20 mouse cellular contexts compared by ENCODE assay signal in the genomic region with DNA sequence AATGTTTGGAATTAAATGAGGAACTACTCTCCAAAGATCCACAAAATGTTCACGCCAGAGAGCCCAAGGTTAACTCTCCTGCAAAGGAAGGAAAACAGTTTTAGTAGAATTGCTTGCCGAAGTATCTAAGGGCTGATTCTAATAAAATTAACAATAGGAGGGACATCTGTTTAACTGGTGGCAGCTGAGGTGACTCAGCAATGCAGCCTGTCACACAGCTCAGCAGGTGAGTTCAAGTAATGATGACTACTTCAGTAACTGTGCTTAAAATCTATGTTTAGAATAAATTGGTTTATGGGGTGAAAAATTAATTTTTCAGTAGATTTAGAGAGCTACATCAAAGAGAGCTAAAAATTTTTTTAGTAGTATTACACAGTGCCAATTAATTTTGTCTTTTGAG. TPM values are rescaled to one million over a fixed set of nuclear protein-coding genes. Genes with fewer than 3 reads are reported as not detected.
DNase-seq lines count a peak whose midpoint lies in the region; ATAC-seq and TF ChIP-seq lines count a peak whose summit lies in the region.
"Had no signal": no experiment of that assay in that cellular context is flagged by ENCODE, and none has a peak within 500 bp of the region (broad histone marks: within the 10 kb centered on the region; RNA-seq: fewer than 3 reads in every experiment).

No protein-coding gene starts in this region.

- H3K27ac ChIP-seq in liver, embryonic 11.5 days (ENCODE audit: low read depth, low read length) = 0 out of 2 replicates have a peak overlapping the region, but pooled peaks have one; percentile 5
- H3K27ac ChIP-seq in liver, embryonic 12.5 days = no peak overlapping the region

- 86% methylated on average over 2 of the region's 2 CpGs for WGBS in liver, embryonic 11.5 days
- WGBS in liver, embryonic 12.5 days (ENCODE audit: insufficient replicate concordance) = 85% methylated on average over 2 of the region's 2 CpGs

- H3K4me2 ChIP-seq in liver, embryonic 11.5 days = no peak overlapping the region
- no peak overlapping the region for H3K4me2 ChIP-seq in liver, embryonic 12.5 days
- no peak overlapping the region for H3K4me2 ChIP-seq in myocyte (ENCODE audit: low read depth)

- ATAC-seq in liver, embryonic 11.5 days (replicated peaks; ENCODE audit: low FRiP score) = no peak
- no peak for ATAC-seq in liver, embryonic 12.5 days
- ATAC-seq: activated CD4-positive, CD25-positive, alpha-beta regulatory T cell, adult 4 months; CD4-positive, CD25-positive, alpha-beta regulatory T cell, adult 4 months; Patski had no signal

- no peak for TF ChIP-seq POLR2A in myocyte (IDR thresholded peaks at IDR 0.05; ENCODE audit: insufficient read length, low read depth)

- peaks cover 42% of the 10 kb centered on the region for H3K36me3 ChIP-seq in liver, embryonic 11.5 days (ENCODE audit: control insufficient read depth, insufficient read depth, low read length)
- peaks cover 100% of the 10 kb centered on the region for H3K36me3 ChIP-seq in liver, embryonic 12.5 days
- peaks cover 67% of the 10 kb centered on the region for H3K36me3 ChIP-seq in myocyte (ENCODE audit: control insufficient read depth, insufficient read depth)

- no peaks in the 10 kb centered on the region for H3K27me3 ChIP-seq in liver, embryonic 11.5 days (replicated peaks; ENCODE audit: control insufficient read depth, insufficient read depth, low read length)
- H3K27me3 ChIP-seq in liver, embryonic 12.5 days (replicated peaks) = no peaks in the 10 kb centered on the region
- no peaks in the 10 kb centered on the region for H3K27me3 ChIP-seq in myocyte (ENCODE audit: control insufficient read depth, insufficient read depth, insufficient read length)
- H3K27me3 ChIP-seq: CH12.LX, Patski had no signal

- H3K9me3 ChIP-seq in liver, embryonic 11.5 days (ENCODE audit: control insufficient read depth, low read length) = no peaks in the 10 kb centered on the region
- H3K9me3 ChIP-seq in liver, embryonic 12.5 days (replicated peaks) = no peaks in the 10 kb centered on the region
- H3K9me3 ChIP-seq: G1E had no signal

- no peaks in the 10 kb centered on the region for H3K79me2 ChIP-seq in myocyte (ENCODE audit: control insufficient read depth, insufficient read depth)

- no peaks in the 10 kb centered on the region for H3K4me1 ChIP-seq in liver, embryonic 11.5 days (replicated peaks; ENCODE audit: control insufficient read depth, insufficient read depth, low read length)
- H3K4me1 ChIP-seq in liver, embryonic 12.5 days = no peaks in the 10 kb centered on the region

- H3K9ac ChIP-seq in liver, embryonic 11.5 days (ENCODE audit: low read depth, low read length) = no peak overlapping the region
- H3K9ac ChIP-seq in liver, embryonic 12.5 days = no peak overlapping the region

- DNase-seq in liver, embryonic 11.5 days (ENCODE audit: low spot score) = no peak
- DNase-seq in ovary, postnatal 10 days (ENCODE audit: low spot score) = no peak
- DNase-seq: adrenal gland, adult 2 months; adrenal gland, adult 8-10 months; adrenal gland, postnatal 10 days; adrenal gland, postnatal 14 days; adrenal gland, postnatal 25 days; adrenal gland, postnatal 36 days; B cell, adult 2 months; cerebellum, adult 11 months; cerebellum, adult 11-12 months; cerebellum, adult 18-20 months had no signal

- no peak overlapping the region for H3ac ChIP-seq in myocyte (ENCODE audit: control insufficient read depth, insufficient read length)

- no peak overlapping the region for H3K4me3 ChIP-seq in liver, embryonic 11.5 days (ENCODE audit: low read depth, low read length)
- H3K4me3 ChIP-seq in liver, embryonic 12.5 days = no peak overlapping the region
- H3K4me3 ChIP-seq in myocyte = no peak overlapping the region

TF ChIP-seq in myocyte, 11 proteins besides CTCF, POLR2A, EP300 and RAD21:
- TF ChIP-seq MYOD1 (IDR thresholded peaks at IDR 0.05; ENCODE audit: control insufficient read depth in 1 of 3, insufficient read length in 2 of 3, low read depth in 2 of 3) (peak; percentile 33 to 70 (median 60)), TCF3 (IDR thresholded peaks at IDR 0.05; ENCODE audit: insufficient read length, low read depth) (no peak), REST (IDR thresholded peaks at IDR 0.05; ENCODE audit: insufficient read depth, insufficient read length) (no peak), SRF (IDR thresholded peaks at IDR 0.05; ENCODE audit: control insufficient read depth, insufficient read length, low read depth) (no peak), MYOG (IDR thresholded peaks at IDR 0.05; ENCODE audit: control insufficient read depth in 1 of 3, insufficient read depth in 1 of 3, insufficient read length in 2 of 3, low read depth in 2 of 3) (no peak)

RNA-seq across cellular contexts. Expression of a gene that starts 26.7 kb away (rescaled TPM):
- polyA plus RNA-seq in liver, embryonic 11.5 days (2014; fragmentation: Nextera tagmentation; extraction: Ambion mirVana) = 44.2 and 49.2 TPM in 2 replicates
- polyA plus RNA-seq in liver, embryonic 12.5 days (2016; fragmentation: Nextera tagmentation; extraction: Ambion mirVana) = 29.2 and 30.9 TPM in 2 replicates
- 24.3 TPM for polyA plus RNA-seq in myocyte (2012; fragmentation: generic; extraction: Trizol)

RNA-seq across cellular contexts. Expression of a gene that starts 26.7 kb away (rescaled TPM):
- 0.18 TPM in 1 of 2 replicates, not detected in the other for polyA plus RNA-seq in liver, embryonic 11.5 days (2014; fragmentation: Nextera tagmentation; extraction: Ambion mirVana)
- polyA plus RNA-seq in liver, embryonic 12.5 days (2016; fragmentation: Nextera tagmentation; extraction: Ambion mirVana) = 0.14 and 0.23 TPM in 2 replicates
- 0.05 TPM for polyA plus RNA-seq in myocyte (2012; fragmentation: generic; extraction: Trizol)
- polyA plus RNA-seq: activated CD4-positive, CD25-positive, alpha-beta regulatory T cell, adult 4 months; adrenal gland, adult 2 months; CD4-positive, CD25-positive, alpha-beta regulatory T cell, adult 4 months; G1E had no signal

RNA-seq across cellular contexts. Expression of a gene that starts 58.5 kb away (rescaled TPM):
- 1.7 and 1.9 TPM in 2 replicates for polyA plus RNA-seq in liver, embryonic 11.5 days (2014; fragmentation: Nextera tagmentation; extraction: Ambion mirVana)
- polyA plus RNA-seq in liver, embryonic 12.5 days (2016; fragmentation: Nextera tagmentation; extraction: Ambion mirVana) = 0.77 and 1.2 TPM in 2 replicates
- polyA plus RNA-seq in myocyte (2012; fragmentation: generic; extraction: Trizol) = not detected
- polyA plus RNA-seq: adrenal gland, adult 2 months; C2C12; G1E; Patski had no signal
